Mouse (Mus musculus) ES-E14 (cell line): Measurements from ENCODE around the gene Map4k3.

Experiments
- CHD2 ChIP-seq: IDR thresholded peaks from 2 replicates; pipeline ENCODE4 v1.6.1; 2014; ENCODE audit warnings: mild to moderate bottlenecking, low read depth, low read length, inconsistent platforms
- HCFC1 ChIP-seq: IDR thresholded peaks from 2 replicates; pipeline ENCODE4 v1.6.1; 2012; ENCODE audit warnings: low read length, inconsistent platforms, borderline replicate concordance; ENCODE audit not compliant: insufficient read depth
- MAFK ChIP-seq: IDR thresholded peaks from 2 replicates; pipeline ENCODE4 v1.6.1; 2014; ENCODE audit warnings: mild to moderate bottlenecking, low read depth, low read length, inconsistent platforms; ENCODE audit not compliant: insufficient read depth
- ZC3H11A ChIP-seq: IDR thresholded peaks from 2 replicates; pipeline ENCODE4 v1.6.1; 2012; ENCODE audit warnings: low read depth, mild to moderate bottlenecking, inconsistent platforms, low read length, borderline replicate concordance
- ZNF384 ChIP-seq: IDR thresholded peaks from 2 replicates; pipeline ENCODE4 v1.6.1; 2012; ENCODE audit warnings: low read depth, low read length, inconsistent platforms

DNA sequence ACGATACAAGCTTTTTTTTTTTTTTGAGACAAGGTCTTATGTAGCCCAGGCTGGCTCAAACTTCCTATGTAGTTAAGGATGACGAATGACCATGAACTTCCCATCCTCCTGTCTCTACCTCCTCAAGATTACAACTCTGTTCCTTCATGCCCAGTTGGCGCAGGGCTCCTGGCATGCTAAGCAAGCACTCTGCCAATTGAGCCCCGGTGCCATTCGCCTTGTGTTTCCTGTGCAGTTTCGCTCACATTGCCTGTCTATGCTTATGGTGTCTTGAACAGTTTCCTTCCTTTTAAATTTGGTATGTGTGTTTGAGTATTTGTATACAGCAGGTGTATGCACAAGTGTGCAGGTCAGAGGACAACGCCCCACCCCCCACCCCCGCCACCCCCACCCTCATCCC is 182.1 kb downstream of the Map4k3 start:
- TF ChIP-seq ZNF384: no peak
- no peak for TF ChIP-seq CHD2
- no peak for TF ChIP-seq MAFK
- no peak for TF ChIP-seq ZC3H11A
- no peak for TF ChIP-seq HCFC1
